Mouse (Mus musculus) megakaryocyte, embryonic 14.5 days (primary cell): ENCODE results near the gene Prr14.

Experiments used
- FLI1 ChIP-seq: IDR thresholded peaks from 2 replicates; pipeline ENCODE4 v1.6.1; 2012; ENCODE audit warnings: low read length, inconsistent platforms, mixed read lengths
- GATA1 ChIP-seq: IDR thresholded peaks from 3 replicates; pipeline ENCODE4 v1.6.1; 2012; ENCODE audit warnings: mixed read lengths, low read length, inconsistent platforms, borderline replicate concordance

DNA sequence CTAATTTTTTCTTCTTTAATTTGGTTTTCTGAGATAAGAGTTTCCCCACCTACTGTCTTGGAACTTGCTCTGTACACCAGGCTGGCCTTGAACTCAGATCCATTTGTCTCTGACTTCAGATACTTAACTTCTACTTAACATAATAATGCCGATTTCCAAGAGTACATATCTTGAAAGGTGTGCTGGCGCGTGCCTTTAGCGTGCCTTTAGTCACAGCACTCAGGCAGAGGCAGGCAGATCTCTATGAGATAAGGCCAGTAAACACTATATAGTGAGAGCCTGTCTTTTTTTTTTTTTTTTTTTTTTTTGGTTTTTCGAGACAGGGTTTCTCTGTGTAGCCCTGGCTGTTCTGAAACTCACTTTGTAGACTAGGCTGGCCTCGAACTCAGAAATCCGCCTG is 56.9 kb downstream of the Prr14 start:
- TF ChIP-seq GATA1 (no peak), FLI1 (no peak)
